Mouse (Mus musculus): ENCODE measurements around the gene Tubb4b.

GRCm38 (mm10) chr2:25178285-25178972 lies 46.1 kb downstream of the Tubb4b start:
- no peak for TF ChIP-seq CTCF (IDR thresholded peaks at IDR 0.05; ENCODE audit: borderline replicate concordance, insufficient read depth, low read length)
- TF ChIP-seq POLR2A (IDR thresholded peaks at IDR 0.05; ENCODE audit: low read depth, low read length): no peak

Data from embryonic fibroblast, embryonic 13.5 days (primary cell).